Mouse (Mus musculus) liver, postnatal 0 days (tissue): ENCODE results near the gene Banp.

Experiments used
- CTCF ChIP-seq: sonication (generic); IDR thresholded peaks from 2 replicates; pipeline ENCODE4 v1.5.1; 2016; ENCODE audit warnings: antibody characterized with exemption, low read depth
- EP300 ChIP-seq: IDR thresholded peaks from 2 replicates; pipeline ENCODE4 v1.6.1; 2016; ENCODE audit warnings: antibody characterized with exemption, low read depth, mild to moderate bottlenecking

- TF ChIP-seq CTCF: no peak
- TF ChIP-seq EP300: no peak
Observed at GRCm38 (mm10) chr8:121952800-121953199, 3.2 kb downstream of the Banp start.
